23 mouse cellular contexts compared by ENCODE assay signal in genomic region chr2:34742675-34743074, GRCm38 (mm10). TPM values are rescaled to one million over a fixed set of nuclear protein-coding genes. Genes with fewer than 3 reads are reported as not detected.
DNase-seq lines count a peak whose midpoint lies in the region; ATAC-seq and TF ChIP-seq lines count a peak whose summit lies in the region.
"Had no signal": no experiment of that assay in that cellular context is flagged by ENCODE, and none has a peak within 500 bp of the region (broad histone marks: within the 10 kb centered on the region; RNA-seq: fewer than 3 reads in every experiment).

No protein-coding gene starts in this region.

- no peaks in the 10 kb centered on the region for H3K9me3 ChIP-seq in liver, embryonic 13.5 days (replicated peaks)
- no peaks in the 10 kb centered on the region for H3K9me3 ChIP-seq in liver, embryonic 11.5 days (ENCODE audit: control insufficient read depth, low read length)
- H3K9me3 ChIP-seq in MEL (replicated peaks; ENCODE audit: insufficient read depth, low read length): no peaks in the 10 kb centered on the region
- no peaks in the 10 kb centered on the region for H3K9me3 ChIP-seq in liver, embryonic 16.5 days (replicated peaks; ENCODE audit: control insufficient read depth, low read length)
- H3K9me3 ChIP-seq in midbrain, embryonic 11.5 days (ENCODE audit: control insufficient read depth, low read length): no peaks in the 10 kb centered on the region
- H3K9me3 ChIP-seq: embryonic facial prominence, embryonic 15.5 days; forebrain, embryonic 10.5 days; G1E; heart, embryonic 10.5 days; hindbrain, embryonic 13.5 days had no signal

- no peaks in the 10 kb centered on the region for H3K27me3 ChIP-seq in liver, embryonic 13.5 days
- H3K27me3 ChIP-seq in liver, embryonic 11.5 days (replicated peaks; ENCODE audit: control insufficient read depth, insufficient read depth, low read length): no peaks in the 10 kb centered on the region
- no peaks in the 10 kb centered on the region for H3K27me3 ChIP-seq in MEL (ENCODE audit: control insufficient read depth in 1 of 2, insufficient read depth in 2 of 2, low read length in 2 of 2)
- no peaks in the 10 kb centered on the region for H3K27me3 ChIP-seq in liver, embryonic 16.5 days (ENCODE audit: control insufficient read depth, insufficient read depth, low read depth, low read length)
- no peaks in the 10 kb centered on the region for H3K27me3 ChIP-seq in midbrain, embryonic 11.5 days (ENCODE audit: control insufficient read depth, insufficient read depth, low read length)
- H3K27me3 ChIP-seq: embryonic facial prominence, embryonic 15.5 days; hindbrain, embryonic 13.5 days had no signal

- H3K9ac ChIP-seq in liver, embryonic 13.5 days: peak overlapping the region; percentile 47; the same call in 1 of the 2 replicates
- H3K9ac ChIP-seq in liver, embryonic 11.5 days (ENCODE audit: low read depth, low read length): no peak overlapping the region
- H3K9ac ChIP-seq in MEL (ENCODE audit: control insufficient read depth, low read depth, low read length, poor library complexity, severe bottlenecking): 0 out of 2 replicates have a peak overlapping the region, but pooled peaks have one; percentile 12
- H3K9ac ChIP-seq in liver, embryonic 16.5 days (ENCODE audit: low read depth, low read length): no peak overlapping the region
- no peak overlapping the region for H3K9ac ChIP-seq in midbrain, embryonic 11.5 days (ENCODE audit: low read length)
- H3K9ac ChIP-seq: embryonic facial prominence, embryonic 15.5 days; hindbrain, embryonic 13.5 days had no signal

- no peak for TF ChIP-seq POLR2A in MEL (IDR thresholded peaks at IDR 0.05; ENCODE audit: control insufficient read depth in 1 of 2, insufficient read depth in 1 of 2, low read depth in 1 of 2, low read length in 2 of 2, poor library complexity in 1 of 2)
- TF ChIP-seq POLR2A in bone marrow, adult 2 months (IDR thresholded peaks at IDR 0.05; ENCODE audit: borderline replicate concordance, control insufficient read depth, low read depth, low read length): no peak

- TF ChIP-seq CTCF in MEL (IDR thresholded peaks at IDR 0.05 in 2 of 3, conservative IDR thresholded peaks at IDR 0.05 in 1 of 3; ENCODE audit: control insufficient read depth in 1 of 3, insufficient read depth in 1 of 3, low read depth in 2 of 3, low read length in 3 of 3, poor library complexity in 1 of 3, severe bottlenecking in 1 of 3): no peak
- TF ChIP-seq CTCF in bone marrow, adult 2 months (IDR thresholded peaks at IDR 0.05; ENCODE audit: control insufficient read depth, insufficient read depth, low read length): no peak

- H3K79me2 ChIP-seq in MEL (ENCODE audit: control insufficient read depth, insufficient read depth, low read length, poor library complexity): peaks cover 48% of the 10 kb centered on the region

- WGBS in liver, embryonic 13.5 days (ENCODE audit: insufficient replicate concordance): 85% methylated on average over 8 of the region's 8 CpGs
- 90% methylated on average over 8 of the region's 8 CpGs for WGBS in liver, embryonic 11.5 days
- 83% methylated on average over 8 of the region's 8 CpGs for WGBS in bone marrow, adult 2 months
- 82% methylated on average over 8 of the region's 8 CpGs for WGBS in liver, embryonic 16.5 days (ENCODE audit: insufficient replicate concordance)
- 97% methylated on average over 8 of the region's 8 CpGs for WGBS in midbrain, embryonic 11.5 days

- peak overlapping the region; percentile 94 for H3K27ac ChIP-seq in liver, embryonic 13.5 days
- no peak overlapping the region; the same call in 1 of the 2 replicates for H3K27ac ChIP-seq in liver, embryonic 11.5 days (ENCODE audit: low read depth, low read length)
- H3K27ac ChIP-seq in MEL (ENCODE audit: control insufficient read depth, low read depth, low read length): peak overlapping the region; percentile 66
- H3K27ac ChIP-seq in bone marrow, adult 2 months (ENCODE audit: control insufficient read depth, insufficient read depth, low read depth, low read length, poor library complexity): peak overlapping the region; percentile 14; the same call in 1 of the 2 replicates
- H3K27ac ChIP-seq in liver, embryonic 16.5 days (ENCODE audit: low read length): peak overlapping the region; percentile 76
- H3K27ac ChIP-seq in midbrain, embryonic 11.5 days (ENCODE audit: low read depth, low read length): no peak overlapping the region
- H3K27ac ChIP-seq: embryonic facial prominence, embryonic 15.5 days; forebrain, embryonic 10.5 days; gastrocnemius, adult 2 months; heart, embryonic 10.5 days; hindbrain, embryonic 13.5 days; hindbrain, postnatal 0 days had no signal

- TF ChIP-seq RAD21 in MEL (IDR thresholded peaks at IDR 0.05; ENCODE audit: low read depth, low read length): no peak

- H3K4me1 ChIP-seq in liver, embryonic 13.5 days (replicated peaks): peaks cover 73% of the 10 kb centered on the region
- H3K4me1 ChIP-seq in liver, embryonic 11.5 days (replicated peaks; ENCODE audit: control insufficient read depth, insufficient read depth, low read length): peaks cover 31% of the 10 kb centered on the region
- peaks cover 31 to 41% of the 10 kb centered on the region in 2 experiments for H3K4me1 ChIP-seq in MEL (ENCODE audit: control insufficient read depth in 1 of 2, insufficient read depth in 2 of 2, low read length in 2 of 2)
- peaks cover 7% of the 10 kb centered on the region for H3K4me1 ChIP-seq in bone marrow, adult 2 months (ENCODE audit: control insufficient read depth, insufficient read depth, low read length)
- peaks cover 53% of the 10 kb centered on the region for H3K4me1 ChIP-seq in liver, embryonic 16.5 days (ENCODE audit: control insufficient read depth, low read depth, low read length)
- no peaks in the 10 kb centered on the region for H3K4me1 ChIP-seq in midbrain, embryonic 11.5 days (ENCODE audit: control insufficient read depth, insufficient read depth, low read length)
- H3K4me1 ChIP-seq: forebrain, embryonic 10.5 days; hindbrain, embryonic 13.5 days had no signal

- H3K36me3 ChIP-seq in liver, embryonic 13.5 days: peaks cover 43% of the 10 kb centered on the region
- no peaks in the 10 kb centered on the region; the same call in 1 of the 2 replicates for H3K36me3 ChIP-seq in liver, embryonic 11.5 days (ENCODE audit: control insufficient read depth, insufficient read depth, low read length)
- peaks cover 21 to 76% of the 10 kb centered on the region in 2 experiments for H3K36me3 ChIP-seq in MEL (ENCODE audit: control insufficient read depth in 1 of 2, insufficient read depth in 2 of 2, low read length in 2 of 2)
- peaks cover 11% of the 10 kb centered on the region for H3K36me3 ChIP-seq in liver, embryonic 16.5 days (ENCODE audit: control insufficient read depth, insufficient read depth)
- 0 out of 2 replicates have a peak, but pooled peaks cover 2% of the 10 kb centered on the region for H3K36me3 ChIP-seq in midbrain, embryonic 11.5 days (ENCODE audit: control insufficient read depth, insufficient read depth, low read length)

- no peak for ATAC-seq in liver, embryonic 13.5 days (ENCODE audit: low read depth)
- ATAC-seq in liver, embryonic 11.5 days (replicated peaks; ENCODE audit: low FRiP score): no peak
- ATAC-seq in liver, embryonic 16.5 days (ENCODE audit: low read depth): no peak
- ATAC-seq in midbrain, embryonic 11.5 days (ENCODE audit: low FRiP score): no peak
- ATAC-seq: CD4-positive, CD25-positive, alpha-beta regulatory T cell, adult 4 months; forebrain, embryonic 14.5 days; hindbrain, postnatal 0 days had no signal

- DNase-seq in liver, embryonic 13.5 days: no peak
- DNase-seq in liver, embryonic 11.5 days (ENCODE audit: low spot score): no peak
- no peak for DNase-seq in MEL (ENCODE audit: low read depth, low spot score)
- DNase-seq in embryo, embryonic 11 days: no peak
- DNase-seq in lung, postnatal 14 days: no peak
- no peak for DNase-seq in midbrain, embryonic 11.5 days (ENCODE audit: low spot score, missing footprints)
- DNase-seq: adrenal gland, postnatal 10 days; B cell, adult 2 months; cerebellum, adult 2 months; cerebellum, postnatal 10 days; gastrocnemius, adult 2 months; gastrocnemius, postnatal 25 days; heart, postnatal 10 days had no signal

- H3K4me3 ChIP-seq in liver, embryonic 13.5 days (replicated peaks): no peak overlapping the region
- H3K4me3 ChIP-seq in liver, embryonic 11.5 days (ENCODE audit: low read depth, low read length): no peak overlapping the region
- no peak overlapping the region for H3K4me3 ChIP-seq in MEL (ENCODE audit: control insufficient read depth in 1 of 2, insufficient read depth in 1 of 2, low read depth in 2 of 2, low read length in 2 of 2)
- H3K4me3 ChIP-seq in bone marrow, adult 2 months (replicated peaks; ENCODE audit: control insufficient read depth, low read depth, low read length): no peak overlapping the region
- no peak overlapping the region for H3K4me3 ChIP-seq in liver, embryonic 16.5 days (ENCODE audit: low read depth, low read length)
- H3K4me3 ChIP-seq in midbrain, embryonic 11.5 days (ENCODE audit: low read depth, low read length): no peak overlapping the region
- H3K4me3 ChIP-seq: embryonic facial prominence, embryonic 15.5 days; forebrain, embryonic 10.5 days; gastrocnemius, adult 2 months; heart, embryonic 10.5 days; hindbrain, embryonic 13.5 days had no signal

- peak overlapping the region; percentile 25 for H3K4me2 ChIP-seq in liver, embryonic 13.5 days
- H3K4me2 ChIP-seq in liver, embryonic 11.5 days: no peak overlapping the region
- 0 out of 2 replicates have a peak overlapping the region, but pooled peaks have one; percentile 33 for H3K4me2 ChIP-seq in liver, embryonic 16.5 days (ENCODE audit: low read depth, low read length)
- no peak overlapping the region for H3K4me2 ChIP-seq in midbrain, embryonic 11.5 days
- H3K4me2 ChIP-seq: embryonic facial prominence, embryonic 15.5 days; hindbrain, embryonic 13.5 days had no signal

- TF ChIP-seq EP300 in MEL (IDR thresholded peaks at IDR 0.05; ENCODE audit: low read depth in 1 of 2, low read length in 2 of 2): peak in 1 of 2 experiments; percentile 7; a peak in 1 of 4 replicates

RNA-seq across cellular contexts. Expression of gene Gapvd1, which starts 12.4 kb away (rescaled TPM):
- 75.0 and 86.9 TPM in 2 replicates for polyA plus RNA-seq in liver, embryonic 13.5 days (2015; fragmentation: Nextera tagmentation; extraction: Ambion mirVana)
- 80.3 and 88.3 TPM in 2 replicates for polyA plus RNA-seq in liver, embryonic 11.5 days (2014; fragmentation: Nextera tagmentation; extraction: Ambion mirVana)
- total RNA-seq in MEL (2012; rRNA removed): 62.4 and 65.0 TPM in 2 replicates
- polyA plus RNA-seq in MEL (2012; ENCODE audit: insufficient read depth in 1 of 2, insufficient read length in 2 of 2, low read depth in 1 of 2, low replicate concordance in 2 of 2, missing spikeins in 1 of 2): 100 to 1,000 TPM in 1 of 2 experiments, 10 to 100 TPM in 1; 96.7 to 174 TPM
- polyA plus RNA-seq in bone marrow, adult 2 months (2011; ENCODE audit: insufficient read depth, insufficient read length, low replicate concordance, missing spikeins): 41.6 and 42.5 TPM in 2 replicates
- polyA plus RNA-seq in liver, embryonic 16.5 days (2015; fragmentation: Nextera tagmentation; extraction: Ambion mirVana): 91.2 and 94.6 TPM in 2 replicates
- polyA plus RNA-seq in midbrain, embryonic 11.5 days (2014; fragmentation: Nextera tagmentation; extraction: Ambion mirVana): 102 and 104 TPM in 2 replicates

RNA-seq across cellular contexts. Expression of gene Hspa5, which starts 29.1 kb away (rescaled TPM):
- polyA plus RNA-seq in liver, embryonic 13.5 days (2015; fragmentation: Nextera tagmentation; extraction: Ambion mirVana): 533 and 680 TPM in 2 replicates
- 964 and 1,028 TPM in 2 replicates for polyA plus RNA-seq in liver, embryonic 11.5 days (2014; fragmentation: Nextera tagmentation; extraction: Ambion mirVana)
- total RNA-seq in MEL (2012; rRNA removed): 914 and 1,250 TPM in 2 replicates
- 100 to 1,000 TPM; 147 to 649 TPM for polyA plus RNA-seq in MEL (2012; ENCODE audit: insufficient read depth in 1 of 2, insufficient read length in 2 of 2, low read depth in 1 of 2, low replicate concordance in 2 of 2, missing spikeins in 1 of 2)
- 114 and 246 TPM in 2 replicates for polyA plus RNA-seq in bone marrow, adult 2 months (2011; ENCODE audit: insufficient read depth, insufficient read length, low replicate concordance, missing spikeins)
- 538 and 557 TPM in 2 replicates for polyA plus RNA-seq in liver, embryonic 16.5 days (2015; fragmentation: Nextera tagmentation; extraction: Ambion mirVana)
- 846 and 849 TPM in 2 replicates for polyA plus RNA-seq in midbrain, embryonic 11.5 days (2014; fragmentation: Nextera tagmentation; extraction: Ambion mirVana)

RNA-seq across cellular contexts. Expression of gene Rabepk, which starts 57.0 kb away (rescaled TPM):
- polyA plus RNA-seq in liver, embryonic 13.5 days (2015; fragmentation: Nextera tagmentation; extraction: Ambion mirVana): 30.6 and 31.1 TPM in 2 replicates
- 43.5 and 56.5 TPM in 2 replicates for polyA plus RNA-seq in liver, embryonic 11.5 days (2014; fragmentation: Nextera tagmentation; extraction: Ambion mirVana)
- 47.1 and 51.2 TPM in 2 replicates for total RNA-seq in MEL (2012; rRNA removed)
- 10 to 100 TPM in 1 of 2 experiments, not detected in 1; 85.3 TPM for polyA plus RNA-seq in MEL (2012; ENCODE audit: insufficient read depth in 1 of 2, insufficient read length in 2 of 2, low read depth in 1 of 2, low replicate concordance in 2 of 2, missing spikeins in 1 of 2)
- polyA plus RNA-seq in bone marrow, adult 2 months (2011; ENCODE audit: insufficient read depth, insufficient read length, low replicate concordance, missing spikeins): 16.6 and 22.5 TPM in 2 replicates
- 17.3 and 22.5 TPM in 2 replicates for polyA plus RNA-seq in liver, embryonic 16.5 days (2015; fragmentation: Nextera tagmentation; extraction: Ambion mirVana)
- polyA plus RNA-seq in midbrain, embryonic 11.5 days (2014; fragmentation: Nextera tagmentation; extraction: Ambion mirVana): 28.8 and 31.3 TPM in 2 replicates

Comparison
In these comparisons a context has a peak if more than half of its experiments do, and no peak if none do; other contexts are left out.
1. H3K27ac ChIP-seq: peak in liver, embryonic 13.5 days (single experiment), MEL (single experiment), bone marrow, adult 2 months (single experiment) and liver, embryonic 16.5 days (single experiment); none in liver, embryonic 11.5 days (single experiment) and midbrain, embryonic 11.5 days (single experiment).
2. H3K4me2 ChIP-seq: peak in liver, embryonic 13.5 days (single experiment) and liver, embryonic 16.5 days (single experiment); none in liver, embryonic 11.5 days (single experiment) and midbrain, embryonic 11.5 days (single experiment).
3. H3K9ac ChIP-seq: peak in liver, embryonic 13.5 days (single experiment) and MEL (single experiment); none in liver, embryonic 11.5 days (single experiment), liver, embryonic 16.5 days (single experiment) and midbrain, embryonic 11.5 days (single experiment).